Mouse (Mus musculus) kidney, postnatal 0 days (tissue): ENCODE data around the gene Kcnh4. TPM values are rescaled to one million over a fixed set of nuclear protein-coding genes. Genes with fewer than 3 reads are reported as not detected.

Source experiments
- ATAC-seq: fragments of 200-750 bp; cut with Nextera tagmentation; replicated peaks from 2 replicates; pipeline ENCODE4 v1.8.0; 2017; ENCODE audit warnings: low read depth, moderate number of reproducible peaks, moderate TSS enrichment, moderate library complexity; ENCODE audit not compliant: low FRiP score
- DNase-seq: peaks from one replicate; pipeline ENCODE4 v3.0.0-alpha.2; 2016; ENCODE audit warnings: low spot score
- H3K27ac ChIP-seq: fragments of 300-500 bp; sonication (generic); 2 replicates; pipeline ENCODE4 v1.5.1; 2014; ENCODE audit warnings: mild to moderate bottlenecking
- H3K27me3 ChIP-seq: fragments of 300-500 bp; sonication (generic); 2 replicates; pipeline ENCODE4 v1.6.1; 2014; ENCODE audit warnings: low read length, mixed read lengths; ENCODE audit not compliant: insufficient read depth
- H3K36me3 ChIP-seq: fragments of 300-500 bp; sonication (generic); 2 replicates; pipeline ENCODE4 v1.6.1; 2014; ENCODE audit warnings: low read length, mixed read lengths; ENCODE audit not compliant: insufficient read depth
- H3K4me1 ChIP-seq: fragments of 300-500 bp; sonication (generic); replicated peaks from 2 replicates; pipeline ENCODE4 v1.6.1; 2014; ENCODE audit warnings: antibody characterized with exemption, low read length, mixed read lengths; ENCODE audit not compliant: insufficient read depth
- H3K4me2 ChIP-seq: fragments of 300-500 bp; sonication (generic); 2 replicates; pipeline ENCODE4 v1.6.1; 2014; ENCODE audit warnings: mild to moderate bottlenecking, low read length, moderate library complexity, mixed read lengths
- H3K4me3 ChIP-seq: fragments of 300-500 bp; sonication (generic); replicated peaks from 2 replicates; pipeline ENCODE4 v1.5.1; 2014; ENCODE audit warnings: low read depth, low read length
- H3K9ac ChIP-seq: fragments of 300-500 bp; sonication (generic); 2 replicates; pipeline ENCODE4 v1.6.1; 2014; ENCODE audit warnings: low read depth, low read length
- H3K9me3 ChIP-seq: fragments of 300-500 bp; sonication (generic); replicated peaks from 2 replicates; pipeline ENCODE4 v1.6.1; 2016; ENCODE audit warnings: low read length, inconsistent platforms, mixed read lengths
- CTCF ChIP-seq: IDR thresholded peaks from 2 replicates; pipeline ENCODE4 v1.5.1; 2016; ENCODE audit warnings: antibody characterized with exemption, low read depth, mild to moderate bottlenecking, moderate library complexity
- WGBS: fragments of 180-500 bp; shearing (Covaris S2); extraction: QIAGEN DNeasy Blood & Tissue Kit; methylation state at CpG from one replicate; pipeline ENCODE4 v1.1.7; 2014; 5-methylcytosine and 5-hydroxymethylcytosine counted together
- polyA plus RNA-seq: library from polyadenylated mRNA; unstranded; fragments of >200 nt; fragmentation: Nextera tagmentation; extraction: Ambion mirVana; gene quantifications from 2 replicates; pipeline ENCODE4 v1.2.1, GENCODE M21; 2015

The Kcnh4 gene
- polyA plus RNA-seq, 1 experiment from 2014 or later: not detected

GRCm38 (mm10) chr11:100757566-100757965, 2.2 kb downstream of the Kcnh4 start:
- peaks cover 8% of the 10 kb centered on the region for H3K27me3 ChIP-seq

GRCm38 (mm10) chr11:100756476-100756875, 3.3 kb downstream of the Kcnh4 start:
- Histone ChIP-seq H3K4me1 (peaks cover 7% of the 10 kb centered on the region; the same call in 1 of the 2 replicates), H3K27ac (no peak overlapping the region), H3K9me3 (no peaks in the 10 kb centered on the region), H3K9ac (no peak overlapping the region), H3K36me3 (no peaks in the 10 kb centered on the region), H3K27me3 (peaks cover 8% of the 10 kb centered on the region), H3K4me3 (no peak overlapping the region), H3K4me2 (no peak overlapping the region)
- ATAC-seq: no peak
- DNase-seq: no peak
- WGBS: 67% methylated on average over 6 of the region's 6 CpGs
- TF ChIP-seq CTCF: no peak

More at GRCm38 (mm10) chr11:100757566-100757965, 2.2 kb downstream of the Kcnh4 start:
- Histone ChIP-seq H3K9me3 (no peaks in the 10 kb centered on the region), H3K9ac (no peak overlapping the region), H3K4me1 (peaks cover 7% of the 10 kb centered on the region; the same call in 1 of the 2 replicates), H3K36me3 (no peaks in the 10 kb centered on the region), H3K4me3 (no peak overlapping the region), H3K27ac (no peak overlapping the region), H3K4me2 (no peak overlapping the region)
- DNase-seq (no peak), ATAC-seq (no peak)
- no peak for TF ChIP-seq CTCF
- 87% methylated on average over 12 of the region's 12 CpGs for WGBS

GRCm38 (mm10) chr11:100754693-100755057, 5.1 kb downstream of the Kcnh4 start:
- ATAC-seq (no peak), DNase-seq (no peak)
- WGBS: 93% methylated on average over 3 of the region's 3 CpGs
- H3K9ac ChIP-seq: no peak overlapping the region
- no peaks in the 10 kb centered on the region for H3K36me3 ChIP-seq
- no peak overlapping the region for H3K27ac ChIP-seq
- peaks cover 7% of the 10 kb centered on the region for H3K27me3 ChIP-seq
- peaks cover 4% of the 10 kb centered on the region; the same call in 1 of the 2 replicates for H3K4me1 ChIP-seq
- H3K4me2 ChIP-seq: no peak overlapping the region
- H3K9me3 ChIP-seq: no peaks in the 10 kb centered on the region
- H3K4me3 ChIP-seq: no peak overlapping the region
- no peak for TF ChIP-seq CTCF

- no peak overlapping the region for H3K9ac ChIP-seq
- H3K27ac ChIP-seq: no peak overlapping the region
- H3K27me3 ChIP-seq: 0 out of 2 replicates have a peak, but pooled peaks cover 2% of the 10 kb centered on the region
- no peak overlapping the region for H3K4me3 ChIP-seq
- no peaks in the 10 kb centered on the region for H3K9me3 ChIP-seq
- WGBS: 80% methylated on average over 10 of the region's 12 CpGs
- H3K4me2 ChIP-seq: no peak overlapping the region
- TF ChIP-seq CTCF: no peak
- ATAC-seq (no peak), DNase-seq (no peak)
- H3K4me1 ChIP-seq: no peaks in the 10 kb centered on the region
- no peaks in the 10 kb centered on the region for H3K36me3 ChIP-seq
Observed at GRCm38 (mm10) chr11:100754021-100754692, 5.6 kb downstream of the Kcnh4 start.

- 23% methylated on average over 10 of the region's 10 CpGs for WGBS
- no peak for DNase-seq
- Histone ChIP-seq H3K27me3 (no peaks in the 10 kb centered on the region), H3K4me3 (no peak overlapping the region), H3K27ac (no peak overlapping the region), H3K36me3 (no peaks in the 10 kb centered on the region), H3K4me1 (no peaks in the 10 kb centered on the region), H3K4me2 (no peak overlapping the region), H3K9ac (no peak overlapping the region), H3K9me3 (no peaks in the 10 kb centered on the region)
- no peak for ATAC-seq
- no peak for TF ChIP-seq CTCF
Observed at GRCm38 (mm10) chr11:100752294-100752693, 7.4 kb downstream of the Kcnh4 start.

- ATAC-seq (no peak), DNase-seq (no peak)
- no peaks in the 10 kb centered on the region for H3K4me1 ChIP-seq
- no peak overlapping the region for H3K4me2 ChIP-seq
- no peak overlapping the region for H3K27ac ChIP-seq
- H3K9ac ChIP-seq: no peak overlapping the region
- H3K36me3 ChIP-seq: no peaks in the 10 kb centered on the region
- no peaks in the 10 kb centered on the region for H3K27me3 ChIP-seq
- H3K9me3 ChIP-seq: no peaks in the 10 kb centered on the region
- no peak for TF ChIP-seq CTCF
- H3K4me3 ChIP-seq: no peak overlapping the region
- 90% methylated on average over 16 of the region's 16 CpGs for WGBS
Observed at GRCm38 (mm10) chr11:100750127-100750526, 9.6 kb downstream of the Kcnh4 start.
